Mouse (Mus musculus) embryonic facial prominence, embryonic 13.5 days (tissue): ENCODE data around the gene Gm26657. TPM values are rescaled to one million over a fixed set of nuclear protein-coding genes. Genes with fewer than 3 reads are reported as not detected.

Source experiments
- ATAC-seq: fragments of 200-750 bp; cut with Nextera tagmentation; 2 replicates; pipeline ENCODE4 v1.8.0; 2017; ENCODE audit warnings: low read depth; ENCODE audit not compliant: insufficient number of reproducible peaks, insufficient read depth, low FRiP score, low TSS enrichment
- H3K27ac ChIP-seq: fragments of 300-500 bp; sonication (generic); 2 replicates; pipeline ENCODE4 v1.5.1; 2015; ENCODE audit warnings: moderate library complexity, mild to moderate bottlenecking, inconsistent platforms
- H3K27me3 ChIP-seq: fragments of 300-500 bp; sonication (generic); 2 replicates; pipeline ENCODE4 v1.6.1; 2015; ENCODE audit warnings: mild to moderate bottlenecking, inconsistent platforms
- H3K36me3 ChIP-seq: fragments of 300-500 bp; sonication (generic); 2 replicates; pipeline ENCODE4 v1.6.1; 2015; ENCODE audit warnings: mild to moderate bottlenecking, inconsistent platforms
- H3K4me1 ChIP-seq: fragments of 300-500 bp; sonication (generic); 2 replicates; pipeline ENCODE4 v1.6.1; 2015; ENCODE audit warnings: inconsistent platforms
- H3K4me2 ChIP-seq: fragments of 300-500 bp; sonication (generic); 2 replicates; pipeline ENCODE4 v1.6.1; 2015; ENCODE audit warnings: moderate library complexity, mild to moderate bottlenecking, inconsistent platforms
- H3K4me3 ChIP-seq: fragments of 300-500 bp; sonication (generic); 2 replicates; pipeline ENCODE4 v1.5.1; 2015; ENCODE audit warnings: mild to moderate bottlenecking, inconsistent platforms
- H3K9ac ChIP-seq: fragments of 300-500 bp; sonication (generic); 2 replicates; pipeline ENCODE4 v1.6.1; 2015; ENCODE audit warnings: mild to moderate bottlenecking, inconsistent platforms
- H3K9me3 ChIP-seq: fragments of 300-500 bp; sonication (generic); 2 replicates; pipeline ENCODE4 v1.6.1; 2016; ENCODE audit warnings: inconsistent platforms
- WGBS: fragments of 180-500 bp; shearing (Covaris S2); methylation state at CpG from one replicate; pipeline ENCODE4 v1.1.7; 2015; ENCODE audit warnings: mixed read lengths; 5-methylcytosine and 5-hydroxymethylcytosine counted together
- polyA plus RNA-seq: library from polyadenylated mRNA; unstranded; fragments of >200 nt; fragmentation: Nextera tagmentation; extraction: Ambion mirVana; gene quantifications from 2 replicates; pipeline ENCODE4 v1.2.1, GENCODE M21; 2015

The Gm26657 gene
- not detected in 2 replicates for polyA plus RNA-seq

DNA sequence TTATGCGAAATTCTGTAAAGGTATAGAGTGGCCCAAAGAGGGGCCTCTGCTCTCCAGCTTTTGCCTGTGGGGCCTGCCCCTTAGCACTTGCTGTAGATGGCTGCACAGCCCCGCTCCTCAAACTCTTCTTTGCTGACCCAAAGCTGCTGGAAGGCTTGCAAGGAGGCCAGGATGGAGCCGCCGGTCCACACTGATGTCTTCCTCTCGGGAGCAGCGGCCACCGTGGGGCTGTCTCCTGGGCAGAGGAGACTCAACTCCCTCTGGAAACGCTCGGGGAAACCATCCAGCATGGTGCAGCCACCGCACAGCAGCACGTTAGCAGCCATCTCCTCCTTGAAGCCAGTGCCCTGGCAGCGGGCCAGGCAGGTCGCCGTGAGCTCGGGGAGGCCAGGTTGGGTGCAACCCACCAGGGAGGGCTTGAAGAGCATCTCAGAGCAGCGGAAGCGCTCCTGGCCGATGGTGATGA, at the start of gene Gm26657:
TSS of gene Gm26657 (plus strand) at position 51 of the 466 bp plus-strand sequence.
- 90% methylated on average over 18 of the region's 18 CpGs for WGBS
- no peak for ATAC-seq

DNA sequence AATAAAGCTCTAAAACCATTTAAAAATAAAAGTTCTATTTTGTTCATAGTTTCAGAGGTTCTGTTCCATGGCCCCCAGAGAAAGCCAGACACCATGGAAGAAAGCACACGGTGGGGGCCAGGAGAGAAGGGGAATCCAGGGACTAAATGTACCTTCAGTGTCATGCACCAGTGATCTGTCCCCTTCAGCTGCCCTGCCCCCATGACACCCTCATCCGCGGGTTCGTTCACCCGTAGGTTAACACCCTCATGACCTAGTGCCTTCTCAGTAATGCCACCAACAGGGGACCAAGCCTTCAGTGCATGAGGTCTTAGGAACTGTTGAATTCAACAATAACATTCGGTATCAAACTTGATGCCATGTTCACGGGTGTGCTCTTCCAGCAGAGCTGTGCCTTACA, 43.5 kb upstream of the Gm26657 start:
- Histone ChIP-seq H3K27ac (no peak overlapping the region), H3K27me3 (no peaks in the 10 kb centered on the region), H3K4me3 (no peak overlapping the region), H3K4me2 (no peak overlapping the region), H3K4me1 (no peaks in the 10 kb centered on the region), H3K36me3 (no peaks in the 10 kb centered on the region), H3K9ac (no peak overlapping the region), H3K9me3 (no peaks in the 10 kb centered on the region)
- no peak for ATAC-seq
- 84% methylated on average over 7 of the region's 7 CpGs for WGBS

More for the DNA sequence above, at the start of gene Gm26657:
- Histone ChIP-seq H3K4me2 (no peak within 1 kb of the TSS), H3K9me3 (no peaks in the 10 kb centered on the region), H3K4me3 (no peak within 1 kb of the TSS), H3K9ac (no peak within 1 kb of the TSS), H3K36me3 (peaks cover 17% of the 10 kb centered on the region), H3K27me3 (no peaks in the 10 kb centered on the region), H3K27ac (no peak within 1 kb of the TSS), H3K4me1 (no peaks in the 10 kb centered on the region)

DNA sequence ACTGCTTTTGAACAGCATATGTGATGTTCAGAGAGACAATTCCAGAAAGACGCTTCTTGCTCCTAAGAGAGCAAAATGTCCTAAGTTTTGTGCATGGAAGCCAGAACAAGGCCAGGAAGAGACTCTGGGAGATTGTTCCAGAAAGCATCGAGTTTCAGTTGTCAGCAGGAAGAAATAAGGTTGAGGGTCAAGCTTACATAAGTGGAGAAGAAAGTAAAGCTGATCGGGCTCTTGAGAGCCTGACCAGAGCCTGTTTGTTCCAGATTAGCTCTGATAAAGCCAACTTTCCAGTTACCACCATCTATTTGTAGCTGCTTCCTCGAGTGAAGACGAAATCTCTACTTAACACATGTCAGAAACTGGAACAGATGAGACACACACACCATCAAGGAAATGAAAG, 41.2 kb upstream of the Gm26657 start:
- H3K4me1 ChIP-seq = 0 out of 2 replicates have a peak, but pooled peaks cover 5% of the 10 kb centered on the region

DNA sequence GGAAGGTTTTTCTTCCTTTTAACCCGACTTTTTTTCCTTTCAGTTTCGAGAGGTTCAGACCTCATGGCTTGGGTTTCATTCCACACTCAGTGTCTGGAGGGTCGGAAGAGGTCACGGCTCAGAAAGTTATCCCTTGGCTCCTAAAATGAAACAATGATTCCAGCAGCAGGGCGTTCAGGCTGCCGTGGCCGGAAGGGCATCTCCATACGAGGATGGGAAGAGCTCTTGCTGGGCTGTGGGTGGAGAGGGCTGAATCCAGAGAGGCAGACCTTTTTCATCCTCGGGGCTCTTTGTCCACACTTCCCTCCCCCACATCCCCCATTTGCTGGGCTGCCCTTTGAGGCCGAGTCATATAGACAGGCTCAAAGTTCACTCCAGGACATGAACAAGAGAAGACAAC, 37.6 kb upstream of the Gm26657 start:
- H3K4me1 ChIP-seq = peaks cover 8% of the 10 kb centered on the region; the same call in 1 of the 2 replicates
- WGBS = 7% methylated on average over 10 of the region's 10 CpGs

More for the DNA sequence above, 41.2 kb upstream of the Gm26657 start:
- H3K4me3 ChIP-seq = no peak overlapping the region
- no peaks in the 10 kb centered on the region for H3K36me3 ChIP-seq
- 49% methylated on average over 5 of the region's 5 CpGs for WGBS
- no peak overlapping the region for H3K27ac ChIP-seq
- H3K9me3 ChIP-seq = no peaks in the 10 kb centered on the region
- no peak overlapping the region for H3K9ac ChIP-seq
- H3K4me2 ChIP-seq = no peak overlapping the region
- ATAC-seq = no peak
- H3K27me3 ChIP-seq = no peaks in the 10 kb centered on the region

DNA sequence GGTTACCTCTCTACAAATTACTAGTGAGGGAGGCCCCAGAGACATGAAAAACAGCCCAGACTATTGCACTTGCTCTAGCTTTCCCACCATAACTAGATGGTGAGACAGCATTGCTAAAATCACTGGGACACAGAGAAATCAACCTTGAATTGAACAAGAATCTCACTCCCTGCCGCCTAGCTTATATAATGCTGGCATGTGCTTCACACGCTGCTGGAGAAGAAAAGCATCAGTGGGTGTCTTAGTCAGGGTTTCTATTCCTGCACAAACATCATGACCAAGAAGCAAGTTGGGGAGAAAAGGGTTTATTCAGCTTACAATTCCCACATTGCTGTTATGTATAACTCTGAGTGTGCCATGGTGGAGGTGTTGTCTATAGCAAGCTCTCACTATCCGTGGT, 26.7 kb upstream of the Gm26657 start:
- H3K27me3 ChIP-seq = no peaks in the 10 kb centered on the region
- peaks cover 12% of the 10 kb centered on the region for H3K4me1 ChIP-seq
- H3K9ac ChIP-seq = no peak overlapping the region
- no peaks in the 10 kb centered on the region for H3K9me3 ChIP-seq
- no peak overlapping the region for H3K4me2 ChIP-seq
- H3K4me3 ChIP-seq = no peak overlapping the region
- H3K36me3 ChIP-seq = no peaks in the 10 kb centered on the region
- WGBS = 83% methylated on average over 3 of the region's 3 CpGs
- no peak overlapping the region for H3K27ac ChIP-seq
- ATAC-seq = no peak

More for the DNA sequence above, 37.6 kb upstream of the Gm26657 start:
- Histone ChIP-seq H3K4me2 (peak overlapping the region; percentile 34), H3K27ac (no peak overlapping the region), H3K9ac (no peak overlapping the region), H3K9me3 (no peaks in the 10 kb centered on the region), H3K27me3 (no peaks in the 10 kb centered on the region), H3K4me3 (no peak overlapping the region), H3K36me3 (no peaks in the 10 kb centered on the region)
- ATAC-seq = no peak

DNA sequence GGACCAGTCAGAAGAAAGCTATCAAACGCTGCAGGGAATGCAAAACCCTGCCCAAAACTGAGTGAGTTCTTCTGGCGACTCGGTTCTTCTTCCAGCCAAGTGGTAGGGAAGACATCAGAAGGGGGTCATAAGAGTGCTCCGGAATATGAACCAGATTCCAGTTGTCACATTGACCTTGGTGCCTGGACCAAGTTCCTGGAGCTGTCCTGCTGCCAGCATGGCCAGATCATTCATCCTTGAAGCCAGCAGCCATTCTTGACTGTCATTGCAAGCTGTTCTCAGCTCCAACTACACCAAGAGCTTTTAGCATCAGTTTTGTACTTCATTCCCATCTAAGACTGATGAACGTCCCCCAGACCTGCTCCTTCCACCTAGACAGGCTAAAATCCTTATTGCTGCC, 23.1 kb upstream of the Gm26657 start:
- ATAC-seq = no peak
- WGBS = 61% methylated on average over 5 of the region's 5 CpGs

DNA sequence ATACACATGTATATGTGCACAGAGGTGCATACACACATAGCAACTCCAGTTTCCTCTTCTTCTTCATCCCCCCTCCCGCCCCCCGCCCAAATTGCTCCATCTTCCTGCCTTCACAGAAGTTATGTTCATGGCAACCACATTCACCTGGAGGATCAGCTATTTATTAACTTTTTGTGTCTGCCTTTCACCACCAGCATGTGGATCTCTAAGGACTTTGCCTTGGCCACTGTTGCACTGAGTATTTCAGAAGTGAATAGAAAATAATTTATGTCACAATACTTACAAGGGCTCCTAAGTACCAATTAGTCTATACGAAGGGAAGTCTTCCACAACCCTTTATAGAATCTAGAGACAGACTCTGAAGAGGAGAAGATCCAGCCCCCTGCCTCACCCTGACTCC, 21.9 kb upstream of the Gm26657 start:
- no peak for ATAC-seq
- no peak overlapping the region for H3K4me3 ChIP-seq
- no peak overlapping the region for H3K27ac ChIP-seq
- peaks cover 10% of the 10 kb centered on the region; the same call in 1 of the 2 replicates for H3K4me1 ChIP-seq
- no peak overlapping the region for H3K4me2 ChIP-seq
- H3K9ac ChIP-seq = no peak overlapping the region
- H3K27me3 ChIP-seq = no peaks in the 10 kb centered on the region
- H3K9me3 ChIP-seq = no peaks in the 10 kb centered on the region
- H3K36me3 ChIP-seq = no peaks in the 10 kb centered on the region
- 80% methylated on average over 3 of the region's 3 CpGs for WGBS

More for the DNA sequence above, 23.1 kb upstream of the Gm26657 start:
- H3K4me1 ChIP-seq = peaks cover 10% of the 10 kb centered on the region; the same call in 1 of the 2 replicates
- H3K9me3 ChIP-seq = no peaks in the 10 kb centered on the region
- H3K4me2 ChIP-seq = no peak overlapping the region
- no peak overlapping the region for H3K9ac ChIP-seq
- no peak overlapping the region for H3K4me3 ChIP-seq
- H3K36me3 ChIP-seq = no peaks in the 10 kb centered on the region
- no peak overlapping the region for H3K27ac ChIP-seq
- no peaks in the 10 kb centered on the region for H3K27me3 ChIP-seq

DNA sequence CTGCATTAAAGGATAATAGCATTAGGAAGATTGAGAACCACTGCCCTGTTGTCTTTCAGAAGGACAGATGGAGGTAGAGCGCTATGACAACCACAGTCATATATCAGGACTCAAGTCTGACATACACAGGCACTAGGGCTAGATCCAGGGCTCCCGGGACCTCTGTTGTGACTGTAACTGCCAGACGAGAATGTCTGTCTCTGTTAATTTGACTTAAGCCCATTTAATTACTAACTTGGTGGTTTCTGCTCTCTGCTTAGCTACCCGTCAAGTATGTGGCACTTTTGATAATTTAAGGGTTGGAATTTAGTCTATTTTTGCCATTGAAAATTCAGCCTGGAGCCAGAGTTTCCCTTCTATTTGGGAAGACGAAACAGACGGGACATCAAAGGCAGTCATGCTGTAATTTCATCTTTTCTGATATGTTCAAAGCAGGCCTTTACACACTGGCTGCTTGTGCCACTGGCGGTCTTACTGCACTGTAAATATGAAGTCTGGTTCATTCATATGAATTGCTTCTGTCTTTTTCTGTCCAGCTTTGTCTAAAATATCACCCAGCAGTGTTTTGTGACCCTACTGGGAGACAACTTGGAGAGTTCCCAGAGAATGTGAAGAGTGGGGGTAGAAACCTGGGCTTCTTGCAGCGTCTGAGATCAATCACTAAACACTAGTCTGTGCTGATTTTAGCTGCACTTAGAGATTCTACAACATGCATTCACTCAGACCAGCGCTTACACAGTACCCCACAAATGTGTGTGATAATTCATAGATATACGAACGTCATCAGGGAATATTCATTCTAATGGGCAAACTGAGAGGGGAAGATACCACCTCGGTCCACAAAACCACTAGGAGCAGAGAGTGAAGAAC, 21.1 kb upstream of the Gm26657 start:
- Histone ChIP-seq H3K4me2 (no peak overlapping the region), H3K9ac (no peak overlapping the region), H3K4me1 (peaks cover 10% of the 10 kb centered on the region; the same call in 1 of the 2 replicates), H3K36me3 (no peaks in the 10 kb centered on the region), H3K27me3 (no peaks in the 10 kb centered on the region), H3K4me3 (no peak overlapping the region), H3K27ac (no peak overlapping the region), H3K9me3 (no peaks in the 10 kb centered on the region)
- no peak for ATAC-seq
- WGBS = 46% methylated on average over 12 of the region's 12 CpGs

DNA sequence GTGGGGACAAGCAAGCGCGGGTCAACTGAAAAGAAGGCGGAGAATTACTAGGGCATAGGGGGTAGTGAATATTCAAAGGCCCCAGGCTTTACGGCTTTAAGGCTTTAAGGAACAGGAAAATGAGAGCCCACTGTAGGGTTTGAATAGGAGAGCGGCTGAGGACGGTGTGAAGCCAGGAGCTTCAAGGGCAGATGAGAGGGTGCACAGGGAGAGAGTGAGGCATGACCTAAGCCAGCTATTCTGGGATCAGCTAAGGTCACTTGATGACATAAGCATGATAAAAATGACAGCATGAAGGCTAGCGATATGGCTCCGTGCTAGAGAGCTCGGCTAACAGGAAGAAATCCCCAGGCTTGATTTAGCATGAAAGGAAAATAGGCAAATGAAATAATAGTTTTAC, 20.4 kb upstream of the Gm26657 start:
- 57% methylated on average over 9 of the region's 9 CpGs for WGBS
- ATAC-seq = no peak
- Histone ChIP-seq H3K27ac (no peak overlapping the region), H3K4me1 (peaks cover 10% of the 10 kb centered on the region; the same call in 1 of the 2 replicates), H3K4me3 (no peak overlapping the region), H3K9ac (no peak overlapping the region), H3K36me3 (no peaks in the 10 kb centered on the region), H3K4me2 (no peak overlapping the region), H3K9me3 (no peaks in the 10 kb centered on the region), H3K27me3 (no peaks in the 10 kb centered on the region)

DNA sequence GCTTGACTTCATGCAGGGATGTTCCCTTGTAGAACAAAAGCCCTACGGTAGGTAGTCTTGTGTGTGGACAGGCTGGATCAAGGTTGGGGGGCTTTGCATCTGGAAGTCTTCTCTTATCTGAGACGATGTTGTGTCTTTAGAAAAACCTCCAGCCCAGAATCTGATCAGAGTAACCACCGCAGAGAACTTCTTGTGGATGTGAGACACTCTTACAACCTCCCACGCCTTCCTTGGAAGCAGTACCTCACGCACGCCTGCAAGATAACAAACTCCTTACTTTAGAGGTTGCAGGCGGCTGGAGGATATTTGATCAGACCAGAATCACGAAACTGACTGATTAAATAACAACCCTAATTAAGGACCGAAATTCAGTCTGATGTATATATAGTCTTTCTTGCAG, 19.5 kb upstream of the Gm26657 start:
- H3K4me2 ChIP-seq = no peak overlapping the region
- WGBS = 71% methylated on average over 9 of the region's 9 CpGs
- H3K9ac ChIP-seq = no peak overlapping the region
- no peaks in the 10 kb centered on the region for H3K27me3 ChIP-seq
- no peak for ATAC-seq
- H3K36me3 ChIP-seq = no peaks in the 10 kb centered on the region
- H3K9me3 ChIP-seq = no peaks in the 10 kb centered on the region
- peaks cover 10% of the 10 kb centered on the region; the same call in 1 of the 2 replicates for H3K4me1 ChIP-seq
- H3K27ac ChIP-seq = no peak overlapping the region
- H3K4me3 ChIP-seq = no peak overlapping the region

DNA sequence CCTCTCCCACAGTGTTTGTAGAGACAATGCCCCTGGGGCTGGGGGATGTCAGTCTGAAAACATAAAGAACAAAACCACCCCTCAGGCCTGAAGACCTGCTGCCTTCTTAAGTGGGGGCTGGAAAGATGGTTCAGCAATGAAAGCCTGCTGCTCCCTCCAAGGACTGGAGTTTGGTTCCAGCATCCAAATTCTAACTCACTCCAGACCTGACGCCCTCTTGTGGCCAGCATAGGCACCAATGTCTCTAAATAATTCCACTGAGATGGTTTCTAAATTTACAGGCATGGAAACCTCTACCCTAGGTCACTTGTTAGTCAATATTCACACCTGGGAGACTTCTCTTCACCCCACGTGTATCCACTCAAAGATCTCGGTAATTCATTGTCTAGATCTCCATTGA, 18.4 kb upstream of the Gm26657 start:
- no peaks in the 10 kb centered on the region for H3K27me3 ChIP-seq
- H3K9me3 ChIP-seq = no peaks in the 10 kb centered on the region
- H3K36me3 ChIP-seq = no peaks in the 10 kb centered on the region
- 28% methylated on average over 3 of the region's 3 CpGs for WGBS
- no peak overlapping the region for H3K4me2 ChIP-seq
- H3K4me1 ChIP-seq = peaks cover 10% of the 10 kb centered on the region; the same call in 1 of the 2 replicates
- no peak overlapping the region for H3K4me3 ChIP-seq
- no peak for ATAC-seq
- no peak overlapping the region for H3K27ac ChIP-seq
- no peak overlapping the region for H3K9ac ChIP-seq

DNA sequence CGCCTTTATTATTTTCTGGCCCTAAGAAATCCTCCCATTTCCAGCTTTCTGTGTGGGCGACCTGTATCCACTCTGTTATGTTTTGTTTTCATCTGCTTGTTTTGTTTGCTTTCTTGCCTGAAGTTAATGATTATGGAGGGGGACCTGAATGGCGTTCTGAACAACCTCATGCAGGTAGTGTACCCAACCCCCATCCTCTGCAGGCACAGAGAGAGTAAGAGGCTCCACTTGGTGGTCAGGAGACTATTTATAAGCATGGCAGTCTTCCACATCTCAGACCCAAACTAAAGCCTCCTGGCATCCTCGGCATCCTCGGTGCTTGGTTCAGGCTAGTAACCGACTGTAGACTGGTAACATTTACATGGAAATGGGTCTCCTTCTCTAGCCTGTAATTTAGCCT, 17.5 kb upstream of the Gm26657 start:
- ATAC-seq = no peak
- H3K9me3 ChIP-seq = 0 out of 2 replicates have a peak, but pooled peaks cover 1% of the 10 kb centered on the region
- H3K4me3 ChIP-seq = no peak overlapping the region
- peaks cover 10% of the 10 kb centered on the region; the same call in 1 of the 2 replicates for H3K4me1 ChIP-seq
- H3K9ac ChIP-seq = no peak overlapping the region
- no peak overlapping the region for H3K27ac ChIP-seq
- no peaks in the 10 kb centered on the region for H3K27me3 ChIP-seq
- 71% methylated on average over 6 of the region's 6 CpGs for WGBS
- H3K4me2 ChIP-seq = no peak overlapping the region
- H3K36me3 ChIP-seq = no peaks in the 10 kb centered on the region
